ENCODE assay signal across 8 mouse cellular contexts in genomic region chr13:14063013-14063941, GRCm38 (mm10). TPM values are rescaled to one million over a fixed set of nuclear protein-coding genes. Genes with fewer than 3 reads are reported as not detected.
DNase-seq lines count a peak whose midpoint lies in the region; ATAC-seq and TF ChIP-seq lines count a peak whose summit lies in the region.

Gene Arid4b (plus strand): TSS chr13:14063232.
Gene Ggps1 (minus strand): TSS chr13:14063488.

- H3K4me1 ChIP-seq in bone marrow macrophage, adult 2 months (ENCODE audit: control insufficient read depth, insufficient read depth, low read length): peaks cover 13% of the 10 kb centered on the region
- no peaks in the 10 kb centered on the region; the same call in 1 of the 2 replicates for H3K4me1 ChIP-seq in embryonic fibroblast, embryonic 13.5 days (ENCODE audit: control insufficient read depth, insufficient read depth, low read length)
- no peaks in the 10 kb centered on the region for H3K4me1 ChIP-seq in kidney, embryonic 14.5 days (ENCODE audit: control insufficient read depth, insufficient read depth, low read length)
- peaks cover 10% of the 10 kb centered on the region; the same call in 1 of the 2 replicates for H3K4me1 ChIP-seq in limb, embryonic 15.5 days

- ATAC-seq in kidney, embryonic 14.5 days (ENCODE audit: low FRiP score, low TSS enrichment): peak; percentile 98
- peak; percentile 99 for ATAC-seq in limb, embryonic 15.5 days (ENCODE audit: insufficient number of reproducible peaks, low FRiP score, low TSS enrichment, low read depth)

- WGBS in kidney, embryonic 14.5 days: under 1% methylated on average over 57 of the region's 64 CpGs
- WGBS in limb, embryonic 15.5 days: under 1% methylated on average over 62 of the region's 64 CpGs

- DNase-seq in A20 (ENCODE audit: low read depth, low spot score): peak; percentile 99
- peak; percentile 98 to 99 for DNase-seq in heart, adult 9 months (ENCODE audit: low spot score in 2 of 2)
- DNase-seq in monocyte, adult 2 months (ENCODE audit: low read depth in 1 of 2, low spot score in 2 of 2): peak; percentile 96
- peak; percentile 98 for DNase-seq in spleen, postnatal 36 days (ENCODE audit: low spot score in 2 of 2)

- no peaks in the 10 kb centered on the region for H3K27me3 ChIP-seq in kidney, embryonic 14.5 days (ENCODE audit: control insufficient read depth, insufficient read depth, low read length)
- H3K27me3 ChIP-seq in limb, embryonic 15.5 days: no peaks in the 10 kb centered on the region

- TF ChIP-seq POLR2A in bone marrow macrophage, adult 2 months (IDR thresholded peaks at IDR 0.05; ENCODE audit: borderline replicate concordance, low read depth, low read length): no peak
- TF ChIP-seq POLR2A in embryonic fibroblast, embryonic 13.5 days (IDR thresholded peaks at IDR 0.05; ENCODE audit: low read depth, low read length): peak; percentile 93

- H3K9me3 ChIP-seq in kidney, embryonic 14.5 days (ENCODE audit: control insufficient read depth, low read length): no peaks in the 10 kb centered on the region
- no peaks in the 10 kb centered on the region for H3K9me3 ChIP-seq in limb, embryonic 15.5 days

- no peak for TF ChIP-seq CTCF in bone marrow macrophage, adult 2 months (IDR thresholded peaks at IDR 0.05; ENCODE audit: low read depth, low read length)
- no peak for TF ChIP-seq CTCF in embryonic fibroblast, embryonic 13.5 days (IDR thresholded peaks at IDR 0.05; ENCODE audit: borderline replicate concordance, insufficient read depth, low read length)

- H3K4me3 ChIP-seq in bone marrow macrophage, adult 2 months (ENCODE audit: insufficient read depth, low read length): peak within 1 kb of the TSS; percentile 85
- peak within 1 kb of the TSS; percentile 91 for H3K4me3 ChIP-seq in embryonic fibroblast, embryonic 13.5 days (ENCODE audit: insufficient read depth, low read length)
- H3K4me3 ChIP-seq in kidney, embryonic 14.5 days (ENCODE audit: low read length): peak within 1 kb of the TSS; percentile 96
- H3K4me3 ChIP-seq in limb, embryonic 15.5 days: peak within 1 kb of the TSS; percentile 98

- peak within 1 kb of the TSS; percentile 94 for H3K9ac ChIP-seq in kidney, embryonic 14.5 days (ENCODE audit: low read depth, low read length)
- peak within 1 kb of the TSS; percentile 98 for H3K9ac ChIP-seq in limb, embryonic 15.5 days

- H3K27ac ChIP-seq in bone marrow macrophage, adult 2 months (ENCODE audit: insufficient read depth, low read depth, low read length): peak within 1 kb of the TSS; percentile 76
- H3K27ac ChIP-seq in embryonic fibroblast, embryonic 13.5 days (ENCODE audit: insufficient read depth, low read length): peak within 1 kb of the TSS; percentile 90
- H3K27ac ChIP-seq in kidney, embryonic 14.5 days (ENCODE audit: low read depth, low read length): peak within 1 kb of the TSS; percentile 97
- H3K27ac ChIP-seq in limb, embryonic 15.5 days: peak within 1 kb of the TSS; percentile 99

- H3K4me2 ChIP-seq in kidney, embryonic 14.5 days (replicated peaks; ENCODE audit: low read depth, low read length): peak within 1 kb of the TSS; percentile 65
- H3K4me2 ChIP-seq in limb, embryonic 15.5 days: peak within 1 kb of the TSS; percentile 62

- peaks cover 9% of the 10 kb centered on the region; the same call in 1 of the 2 replicates for H3K36me3 ChIP-seq in kidney, embryonic 14.5 days (ENCODE audit: control insufficient read depth, insufficient read depth, low read length)
- H3K36me3 ChIP-seq in limb, embryonic 15.5 days: 0 out of 2 replicates have a peak, but pooled peaks cover 6% of the 10 kb centered on the region

RNA-seq across cellular contexts. Expression of gene Arid4b, which starts in this region (rescaled TPM):
- 28.0 and 32.5 TPM in 2 replicates for polyA plus RNA-seq in bone marrow macrophage, adult 2 months (2012; ENCODE audit: insufficient read depth, insufficient read length, missing spikeins)
- polyA plus RNA-seq in embryonic fibroblast, embryonic 13.5 days (2011; ENCODE audit: insufficient read length, low read depth, missing spikeins): 36.9 and 41.9 TPM in 2 replicates
- polyA plus RNA-seq in kidney, embryonic 14.5 days (2014; fragmentation: Nextera tagmentation; extraction: Ambion mirVana): 67.1 and 68.7 TPM in 2 replicates
- 71.2 and 79.0 TPM in 2 replicates for polyA plus RNA-seq in limb, embryonic 15.5 days (2015; fragmentation: Nextera tagmentation; extraction: Ambion mirVana)

RNA-seq across cellular contexts. Expression of gene Ggps1, which starts in this region (rescaled TPM):
- 26.6 and 29.9 TPM in 2 replicates for polyA plus RNA-seq in bone marrow macrophage, adult 2 months (2012; ENCODE audit: insufficient read depth, insufficient read length, missing spikeins)
- polyA plus RNA-seq in embryonic fibroblast, embryonic 13.5 days (2011; ENCODE audit: insufficient read length, low read depth, missing spikeins): 48.3 and 60.4 TPM in 2 replicates
- polyA plus RNA-seq in kidney, embryonic 14.5 days (2014; fragmentation: Nextera tagmentation; extraction: Ambion mirVana): 44.2 and 57.2 TPM in 2 replicates
- polyA plus RNA-seq in limb, embryonic 15.5 days (2015; fragmentation: Nextera tagmentation; extraction: Ambion mirVana): 48.4 and 51.4 TPM in 2 replicates

Comparison
In these comparisons a context has a peak if more than half of its experiments do, and no peak if none do; other contexts are left out.
1. Peak in every context shown above with its lines: DNase-seq, ATAC-seq, H3K4me3 ChIP-seq and H3K27ac ChIP-seq.